Mouse (Mus musculus) midbrain, embryonic 15.5 days (tissue): ENCODE data around the gene Zfp185. TPM values are rescaled to one million over a fixed set of nuclear protein-coding genes. Genes with fewer than 3 reads are reported as not detected.
"Not testable (repeated sequence)": the region's sequence is repeated elsewhere in the genome, so short reads cannot be mapped to it uniquely, and the experiment has no call there.

Experiments used
- ATAC-seq: fragments of 200-750 bp; cut with Nextera tagmentation; replicated peaks from 2 replicates; pipeline ENCODE4 v1.8.0; 2017; ENCODE audit warnings: moderate TSS enrichment
- H3K27ac ChIP-seq: fragments of 300-500 bp; sonication (generic); 2 replicates; pipeline ENCODE4 v1.5.1; 2015; ENCODE audit warnings: mild to moderate bottlenecking, inconsistent platforms
- H3K27me3 ChIP-seq: fragments of 300-500 bp; sonication (generic); replicated peaks from 2 replicates; pipeline ENCODE4 v1.6.1; 2015; ENCODE audit warnings: inconsistent platforms
- H3K36me3 ChIP-seq: fragments of 300-500 bp; sonication (generic); replicated peaks from 2 replicates; pipeline ENCODE4 v1.6.1; 2015; ENCODE audit warnings: inconsistent platforms
- H3K4me1 ChIP-seq: fragments of 300-500 bp; sonication (generic); 2 replicates; pipeline ENCODE4 v1.6.1; 2015; ENCODE audit warnings: inconsistent platforms
- H3K4me2 ChIP-seq: fragments of 300-500 bp; sonication (generic); 2 replicates; pipeline ENCODE4 v1.6.1; 2015; ENCODE audit warnings: inconsistent platforms, mild to moderate bottlenecking, moderate library complexity
- H3K4me3 ChIP-seq: fragments of 300-500 bp; sonication (generic); 2 replicates; pipeline ENCODE4 v1.5.1; 2015; ENCODE audit warnings: mild to moderate bottlenecking, inconsistent platforms
- H3K9ac ChIP-seq: fragments of 300-500 bp; sonication (generic); 2 replicates; pipeline ENCODE4 v1.6.1; 2015; ENCODE audit warnings: mild to moderate bottlenecking, inconsistent platforms
- H3K9me3 ChIP-seq: fragments of 300-500 bp; sonication (generic); 2 replicates; pipeline ENCODE4 v1.6.1; 2016; ENCODE audit warnings: inconsistent platforms
- WGBS: fragments of 180-500 bp; shearing (Covaris S2); methylation state at CpG from one replicate; pipeline ENCODE4 v1.1.7; 2015; ENCODE audit warnings: mixed read lengths; 5-methylcytosine and 5-hydroxymethylcytosine counted together
- microRNA counts: library from miRNA; unstranded; fragments of <30 nt; microRNA quantifications from one replicate; lab custom pipeline; 2016
- microRNA-seq: library from miRNA; unstranded; fragments of <30 nt; microRNA quantifications from one replicate; pipeline ENCODE4, GENCODE M21; 2016
- polyA plus RNA-seq: library from polyadenylated mRNA; unstranded; fragments of >200 nt; fragmentation: Nextera tagmentation; extraction: Ambion mirVana; gene quantifications from 2 replicates; pipeline ENCODE4 v1.2.1, GENCODE M21; 2015

Zfp185 gene
- polyA plus RNA-seq, 1 experiment from 2014 or later, result 1.1 TPM

- Histone ChIP-seq H3K27me3 (no peaks in the 10 kb centered on the region), H3K9ac (peak within 1 kb of the TSS; percentile 55), H3K4me3 (peak within 1 kb of the TSS; percentile 43), H3K36me3 (no peaks in the 10 kb centered on the region), H3K4me1 (no peaks in the 10 kb centered on the region), H3K9me3 (no peaks in the 10 kb centered on the region), H3K27ac (peak within 1 kb of the TSS; percentile 54; the same call in 1 of the 2 replicates), H3K4me2 (peak within 1 kb of the TSS; percentile 68)
- WGBS, result 26% methylated on average over 7 of the region's 7 CpGs
- ATAC-seq, result peak; percentile 78
These were observed 77.3 kb downstream of the Zfp185 start, which contains the start of gene Pnma3 for GRCm38 (mm10) chrX:73064415-73064793. Gene Pnma3, plus strand, starts transcription at chrX:73064787.

GRCm38 (mm10) chrX:73066765-73067312, 79.7 kb downstream of the Zfp185 start:
- H3K4me2 ChIP-seq, H3K36me3 ChIP-seq, H3K27ac ChIP-seq, H3K4me3 ChIP-seq, H3K9me3 ChIP-seq, H3K9ac ChIP-seq, H3K4me1 ChIP-seq, ATAC-seq, H3K27me3 ChIP-seq: not testable (repeated sequence)
- WGBS, result 73% methylated on average over 2 of the region's 5 CpGs

MicroRNAs within 50 kb of the gene (microRNA counts, 519-probe panel; counts per million panel counts)
- 1,471 counts per million, percentile 5 among the panel's probes with 10 or more counts for microRNA mmu-miR-2137 (lab: Ali Mortazavi, UCI)

Small RNAs within 50 kb of the gene (microRNA-seq; reads per million reads assigned to microRNA genes)
- not detected for gene Mir2137

Other genes starting within 250 kb of the Zfp185 start
- 4.1 and 4.9 TPM in 2 replicates for gene Gabrq, start 162.2 kb upstream of the Zfp185 start, polyA plus RNA-seq
- 63.2 and 63.5 TPM in 2 replicates for gene Cetn2, start 68.9 kb upstream of the Zfp185 start, polyA plus RNA-seq
- 46.9 and 50.2 TPM in 2 replicates for gene Nsdhl, start 68.8 kb upstream of the Zfp185 start, polyA plus RNA-seq
- 0.10 and 0.22 TPM in 2 replicates for gene Pnma5, start 49.8 kb downstream of the Zfp185 start, polyA plus RNA-seq
- gene Pnma3, start 77.4 kb downstream of the Zfp185 start, polyA plus RNA-seq, result 4.9 and 5.0 TPM in 2 replicates
- gene Xlr4a, start 95.1 kb downstream of the Zfp185 start, polyA plus RNA-seq, result 0.88 and 1.6 TPM in 2 replicates
- gene Xlr3a, start 109.8 kb downstream of the Zfp185 start, polyA plus RNA-seq, result 5.5 and 7.2 TPM in 2 replicates
- gene Gm14685, start 129.7 kb downstream of the Zfp185 start, polyA plus RNA-seq, result 2.0 and 2.4 TPM in 2 replicates
- gene Xlr5b, start 161.5 kb downstream of the Zfp185 start, polyA plus RNA-seq, result not detected in 2 replicates
- gene DXBay18, start 162.1 kb downstream of the Zfp185 start, polyA plus RNA-seq, result 0.87 and 1.5 TPM in 2 replicates
- gene Spin2d, start 189.7 kb downstream of the Zfp185 start, polyA plus RNA-seq, result not detected in 2 replicates
- gene Xlr3b, start 204.9 kb downstream of the Zfp185 start, polyA plus RNA-seq, result 17.2 and 18.1 TPM in 2 replicates
- gene Xlr4b, start 227.0 kb downstream of the Zfp185 start, polyA plus RNA-seq, result 0.57 and 1.4 TPM in 2 replicates
- gene F8a, start 241.0 kb downstream of the Zfp185 start, polyA plus RNA-seq, result 33.6 and 33.8 TPM in 2 replicates